Comparison of ENCODE assay signal across 15 mouse cellular contexts in genomic region chr8:79600962-79601361, GRCm38 (mm10).
"Had no signal": no experiment of that assay in that cellular context is flagged by ENCODE, and none has a peak within 500 bp of the region (broad histone marks: within the 10 kb centered on the region; RNA-seq: fewer than 3 reads in every experiment).

No protein-coding gene starts in this region.

- DNase-seq: liver, postnatal 0 days; lung, adult 2 months; lung, postnatal 14 days; lung, postnatal 36 days; retina, postnatal 1 day; right cerebral cortex, adult 18-20 months; right cerebral cortex, postnatal 25 days; right cerebral cortex, postnatal 4 days; spleen, adult 18-20 months; thymus, adult 18-20 months; thymus, postnatal 14 days; thymus, postnatal 36 days had no signal

- ATAC-seq: liver, postnatal 0 days; lung, postnatal 0 days; midbrain, embryonic 13.5 days; midbrain, embryonic 15.5 days had no signal
